Mouse (Mus musculus) thymus, postnatal 25 days (tissue): ENCODE measurements around the gene Cldn20.
A peak's percentile ranks its signal among the peaks of the same experiment; 100 is the strongest.

Experiments
- DNase-seq: peaks from one replicate; pipeline ENCODE4 v3.0.0; 2022

Cldn20 gene

DNA sequence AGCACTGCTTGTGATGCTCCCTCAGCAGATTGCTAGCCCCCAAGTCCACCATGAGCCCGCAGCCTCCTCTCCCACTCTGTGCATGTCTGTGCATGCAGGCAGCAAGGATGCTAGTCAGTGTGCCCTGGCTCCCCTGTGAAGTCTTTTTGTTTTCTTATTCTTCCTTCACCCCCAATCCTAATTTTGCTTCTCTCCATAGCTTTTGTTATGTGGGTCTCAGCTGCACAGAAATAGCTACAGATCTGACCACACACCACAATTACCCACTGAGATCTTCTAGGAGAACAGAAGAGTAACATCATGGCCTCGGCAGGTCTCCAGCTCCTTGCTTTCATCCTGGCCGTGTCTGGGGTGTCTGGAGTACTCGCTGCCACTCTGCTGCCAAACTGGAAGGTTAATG lies at the start of gene Cldn20:
Gene Cldn20, plus strand, starts transcription at position 301 of the 400 bp plus-strand sequence.
- DNase-seq, result no peak

GRCm38 (mm10) chr17:3483091-3483490 lies 49.3 kb upstream of the Cldn20 start:
- DNase-seq, result no peak

DNA sequence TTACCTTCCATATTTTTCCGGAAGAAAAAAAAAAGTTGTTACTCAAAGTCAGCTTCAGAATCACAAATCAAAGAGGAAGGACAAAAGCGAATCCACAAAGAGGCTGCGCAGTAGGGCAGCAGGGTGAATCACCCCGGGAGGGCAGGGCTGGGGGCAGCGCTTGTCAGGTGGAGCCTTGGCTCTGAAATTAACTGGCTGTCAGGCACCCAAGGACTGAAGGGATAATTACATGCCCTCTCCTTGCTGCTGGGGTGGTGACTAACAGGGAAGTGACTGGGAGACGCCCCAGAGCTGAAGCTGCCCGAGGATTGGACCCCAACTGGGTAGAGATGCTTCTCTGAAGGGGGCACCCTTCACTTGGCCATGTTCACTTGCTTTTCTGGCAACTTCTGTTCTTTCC lies 46.5 kb upstream of the Cldn20 start:
- DNase-seq, result no peak

DNA sequence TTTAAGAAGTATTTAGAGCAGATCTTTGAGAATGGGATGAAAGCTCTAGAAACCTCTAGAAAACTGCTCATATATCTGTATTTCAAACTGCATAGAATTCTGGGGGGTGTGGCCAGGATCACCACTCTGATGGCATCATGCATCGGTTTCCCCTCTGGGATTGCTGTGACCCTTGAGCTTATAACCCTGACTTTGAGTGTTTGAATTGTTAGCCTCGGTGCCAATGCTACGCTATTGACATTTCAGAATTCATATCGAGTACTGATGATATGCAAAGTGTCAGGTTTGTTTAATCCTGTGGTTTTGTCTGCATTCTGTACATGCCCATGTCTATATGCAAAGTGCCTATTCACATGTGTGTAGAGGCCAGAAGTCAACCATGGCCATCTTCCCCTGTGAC lies 45.1 kb upstream of the Cldn20 start:
- DNase-seq, result no peak

- no peak for DNase-seq
Measured at GRCm38 (mm10) chr17:3487721-3488601, 44.4 kb upstream of the Cldn20 start.

DNA sequence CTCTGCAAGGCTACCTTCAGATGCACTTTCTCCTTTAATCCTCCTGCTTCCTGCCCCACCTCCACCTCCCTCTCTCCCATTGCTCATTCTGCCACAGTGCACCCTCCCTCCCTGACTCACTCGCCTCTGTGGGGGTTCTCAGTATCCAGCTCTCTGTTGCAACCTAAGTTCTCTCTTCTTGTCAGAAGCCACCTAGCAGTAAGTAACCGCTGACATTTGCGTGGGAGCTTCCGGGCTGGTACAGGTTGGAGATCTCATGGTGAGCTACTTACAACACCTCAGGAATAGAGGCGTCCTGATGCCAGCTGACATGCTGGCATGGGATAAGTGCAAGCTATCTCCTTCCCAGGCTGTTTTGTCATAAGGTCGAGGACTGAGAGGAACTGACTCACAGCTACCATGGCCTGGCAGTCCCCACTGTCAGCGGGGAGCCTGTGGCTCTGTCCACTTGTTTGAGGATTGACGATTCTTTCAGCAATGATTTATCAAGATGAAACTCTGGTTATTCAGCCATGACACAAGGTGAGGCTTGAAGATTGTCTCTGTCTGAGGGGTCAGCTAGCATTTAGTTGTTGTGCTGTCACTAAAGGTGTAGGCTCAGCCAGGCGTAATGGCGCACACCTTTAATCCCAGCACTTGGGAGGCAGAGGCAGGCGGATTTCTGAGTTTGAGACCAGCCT lies 42.0 kb upstream of the Cldn20 start:
- no peak for DNase-seq

GRCm38 (mm10) chr17:3491065-3491464 lies 41.3 kb upstream of the Cldn20 start:
- DNase-seq, result no peak

GRCm38 (mm10) chr17:3491667-3492066 lies 40.7 kb upstream of the Cldn20 start:
- DNase-seq, result no peak

DNA sequence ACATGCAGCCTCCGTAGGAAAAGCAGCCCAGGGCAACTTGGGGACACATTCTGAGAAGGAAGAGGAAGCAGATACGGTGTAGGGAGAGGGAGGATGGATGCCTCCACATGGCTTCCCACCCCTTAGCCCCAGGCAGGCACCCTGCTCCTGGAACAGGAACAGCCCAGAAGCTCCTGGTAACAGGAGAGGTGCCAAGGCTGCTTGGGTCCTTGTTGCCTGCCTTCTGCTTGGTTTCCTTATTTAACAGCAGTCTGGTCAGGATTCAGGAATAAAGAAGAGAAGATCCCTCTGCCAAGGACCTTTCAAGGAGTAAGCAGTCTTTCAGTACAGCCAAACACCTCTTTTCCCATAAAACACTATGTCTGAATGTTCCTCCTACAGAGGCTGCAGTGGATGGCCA lies 36.8 kb upstream of the Cldn20 start:
- DNase-seq, result no peak

DNA sequence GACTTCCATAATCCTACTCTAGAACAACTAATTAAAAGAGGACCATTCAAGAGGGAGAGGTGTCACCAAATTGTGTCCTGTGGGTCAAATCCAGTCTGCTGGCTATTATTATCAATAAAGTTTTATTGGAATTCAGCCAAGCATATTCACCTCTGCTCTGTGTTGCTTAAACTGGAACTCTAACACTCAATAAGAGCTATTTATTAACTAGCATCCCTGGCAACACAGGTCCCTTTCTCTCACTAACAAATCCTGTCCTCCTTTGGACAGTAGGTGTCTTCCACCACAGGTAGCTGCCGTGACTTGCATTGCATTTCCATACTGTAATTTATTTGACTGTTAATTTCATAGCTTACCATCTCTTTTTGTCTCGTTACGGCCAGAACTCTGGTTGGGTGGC lies 36.3 kb upstream of the Cldn20 start:
- DNase-seq, result no peak

DNA sequence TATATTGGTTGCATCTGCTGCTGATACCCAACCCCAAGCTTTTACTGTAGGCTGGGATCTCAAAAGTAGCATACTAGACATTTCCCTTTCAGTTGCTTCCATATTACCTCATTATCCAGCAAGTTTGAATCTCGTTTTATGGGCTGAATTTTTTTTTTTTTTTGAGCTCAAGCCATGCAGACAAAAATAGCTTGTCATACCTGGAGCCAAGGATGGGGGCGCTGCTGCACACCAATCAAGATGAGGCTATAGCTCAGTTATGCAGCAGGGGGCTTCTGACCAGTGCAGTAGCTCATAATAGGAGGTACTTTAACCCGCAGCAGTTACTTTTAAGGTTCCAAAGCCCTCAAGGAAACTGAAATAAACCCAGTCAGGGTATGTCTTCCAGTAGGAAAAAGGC lies 34.3 kb upstream of the Cldn20 start:
- peak; percentile 47 for DNase-seq

DNA sequence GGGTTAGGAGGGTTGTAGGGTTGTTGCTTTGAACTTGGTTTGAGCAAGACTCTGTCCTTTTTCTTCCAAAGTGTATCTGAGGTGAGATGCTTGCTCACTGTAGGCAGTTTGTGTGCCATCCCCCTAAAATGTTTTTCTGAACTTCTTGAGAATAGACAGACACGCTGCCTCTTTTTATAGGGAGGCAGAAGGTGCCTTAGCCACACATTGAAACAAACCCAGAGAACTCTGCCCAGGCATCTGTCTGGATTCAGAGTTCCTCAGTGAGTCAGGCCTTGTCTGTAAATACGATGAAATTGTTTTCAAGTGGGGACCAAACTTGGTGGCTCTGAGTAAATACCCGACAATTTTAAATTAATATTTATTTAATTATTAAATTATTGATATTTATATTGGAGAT lies 33.8 kb upstream of the Cldn20 start:
- no peak for DNase-seq

- no peak for DNase-seq
Measured at GRCm38 (mm10) chr17:3499468-3499867, 32.9 kb upstream of the Cldn20 start.

DNA sequence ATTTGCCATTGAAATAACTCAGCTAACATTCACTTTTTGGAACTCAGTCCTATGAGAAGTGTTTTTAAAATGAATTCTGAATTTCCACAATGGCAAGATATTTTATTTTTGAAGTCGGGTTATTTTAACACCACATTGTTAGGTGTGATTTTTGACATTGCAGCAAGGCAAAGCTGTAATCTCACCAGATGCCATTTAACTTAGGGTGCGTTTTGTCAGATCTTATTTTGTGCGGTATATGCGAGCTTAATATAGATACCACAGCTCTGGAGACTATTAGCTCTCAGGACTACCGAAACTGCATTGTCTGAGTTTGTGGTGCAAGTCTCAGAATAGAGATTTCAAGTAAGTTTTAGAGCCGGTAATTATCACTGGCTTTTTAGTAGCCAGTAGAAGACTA lies 32.3 kb upstream of the Cldn20 start:
- DNase-seq, result no peak

DNA sequence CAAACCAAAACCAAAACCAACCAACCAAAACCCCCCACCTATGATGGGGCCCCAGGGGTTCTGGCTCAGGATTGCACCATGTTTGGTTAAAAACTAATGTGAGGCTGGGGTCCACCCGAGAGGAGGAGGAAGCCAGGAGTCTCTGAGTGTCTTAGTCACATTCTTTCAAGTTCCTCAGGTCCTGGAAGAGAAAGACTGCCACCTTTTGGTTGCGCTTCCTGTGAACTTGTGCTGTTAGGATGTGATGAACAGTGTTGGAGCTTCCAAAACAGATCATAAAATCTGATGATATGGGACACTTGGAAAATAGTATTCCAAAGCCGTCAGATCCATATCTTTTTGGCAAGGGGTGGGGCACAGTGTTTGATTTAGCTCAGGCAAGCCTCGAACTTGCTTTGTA lies 31.4 kb upstream of the Cldn20 start:
- no peak for DNase-seq

DNA sequence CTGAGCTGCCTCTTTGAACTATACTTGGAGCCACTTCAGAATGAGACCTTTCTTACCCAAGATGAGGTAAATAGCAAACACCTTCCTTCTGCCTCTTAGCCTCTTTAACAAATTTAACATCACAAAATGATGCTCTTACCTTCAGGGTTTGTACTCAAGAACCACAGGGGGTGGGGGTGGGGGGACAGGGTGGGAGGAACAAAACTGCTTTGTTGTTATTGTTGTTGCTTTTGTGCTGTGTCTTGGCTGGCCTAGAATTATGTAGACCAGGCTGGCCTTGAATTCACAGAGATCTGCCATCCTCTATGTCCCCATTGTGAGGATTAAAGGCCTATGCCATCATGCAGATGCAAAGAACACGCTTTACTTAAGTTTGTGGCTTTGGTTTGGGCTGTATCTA lies 26.6 kb upstream of the Cldn20 start:
- DNase-seq, result no peak

- no peak for DNase-seq
Measured at GRCm38 (mm10) chr17:3506508-3506907, 25.8 kb upstream of the Cldn20 start.

GRCm38 (mm10) chr17:3509841-3510240 lies 22.5 kb upstream of the Cldn20 start:
- DNase-seq, result peak; percentile 39

GRCm38 (mm10) chr17:3514316-3514715 lies 18.0 kb upstream of the Cldn20 start:
- DNase-seq, result no peak

GRCm38 (mm10) chr17:3515851-3516250 lies 16.5 kb upstream of the Cldn20 start:
- no peak for DNase-seq

DNA sequence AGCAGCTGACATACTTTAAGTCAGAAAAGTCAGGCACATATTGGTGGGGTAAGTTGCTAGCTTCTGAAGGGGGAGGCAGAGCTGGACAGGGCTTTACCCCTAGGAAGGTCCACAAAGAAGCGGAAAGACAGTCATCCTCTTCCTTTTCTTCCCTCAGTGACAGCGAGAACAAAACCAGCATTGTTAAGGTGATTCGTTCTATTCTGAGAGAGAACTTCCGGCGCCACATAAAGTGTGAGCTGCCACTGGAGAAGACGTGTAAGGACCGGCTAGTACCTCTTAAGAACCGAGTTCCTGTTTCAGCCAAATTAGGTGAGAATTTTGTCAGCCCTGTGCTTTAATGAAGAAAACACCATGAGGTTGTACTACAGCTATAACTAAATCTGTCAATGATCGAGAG lies 15.9 kb upstream of the Cldn20 start:
- DNase-seq, result no peak

DNA sequence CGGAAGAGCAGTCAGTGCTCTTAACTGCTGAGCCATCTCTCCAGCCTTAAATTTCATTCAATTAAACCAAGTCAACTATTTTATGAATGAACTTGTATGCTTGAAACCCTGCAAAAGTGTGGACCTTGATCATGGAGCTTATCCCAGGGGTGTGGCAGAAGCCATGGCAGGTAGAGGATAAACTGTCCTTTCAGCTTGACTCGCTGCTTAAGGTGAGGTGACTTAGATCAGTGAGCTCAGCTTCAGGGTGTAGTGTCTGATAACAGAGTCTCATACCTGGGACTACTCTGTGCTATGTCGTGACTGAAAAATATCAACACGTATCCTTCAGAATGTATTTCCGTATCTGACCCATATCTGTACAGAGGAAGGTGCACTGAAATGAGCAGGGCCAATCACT lies 12.0 kb upstream of the Cldn20 start:
- no peak for DNase-seq

DNA sequence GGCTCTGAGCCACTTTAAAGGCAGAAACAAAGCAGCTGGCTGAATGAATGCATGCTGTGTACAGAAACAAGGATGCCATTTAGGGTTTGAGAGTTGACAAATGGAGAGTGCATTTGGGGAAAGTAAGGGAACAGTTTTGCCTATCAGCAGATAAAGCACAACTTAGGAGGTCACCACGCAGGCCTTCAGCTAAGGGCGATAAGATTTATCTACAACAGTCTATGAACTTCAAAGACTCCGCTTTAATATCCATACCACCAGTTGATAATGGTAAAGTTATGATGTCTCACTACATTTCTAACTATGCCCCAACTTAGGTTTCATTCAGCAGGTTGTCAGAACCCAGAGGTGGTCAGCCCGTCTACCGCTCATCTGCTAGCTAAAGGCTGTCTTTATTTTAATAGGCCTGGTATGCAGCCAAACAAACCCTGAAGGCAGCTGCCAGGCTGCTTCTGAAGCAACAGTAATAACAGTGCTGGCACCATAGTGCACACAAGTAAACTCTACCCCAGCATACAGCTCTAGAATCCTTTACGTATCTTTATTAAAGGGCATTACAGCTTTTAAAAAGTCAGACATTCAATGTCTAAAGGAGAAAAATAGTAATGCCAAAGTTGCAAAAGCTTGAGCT lies 4.4 kb upstream of the Cldn20 start:
- no peak for DNase-seq

- DNase-seq, result no peak
Measured at GRCm38 (mm10) chr17:3529523-3529922, 2.8 kb upstream of the Cldn20 start.
